Mouse (Mus musculus): ENCODE data around the gene Hcfc2.

DNA sequence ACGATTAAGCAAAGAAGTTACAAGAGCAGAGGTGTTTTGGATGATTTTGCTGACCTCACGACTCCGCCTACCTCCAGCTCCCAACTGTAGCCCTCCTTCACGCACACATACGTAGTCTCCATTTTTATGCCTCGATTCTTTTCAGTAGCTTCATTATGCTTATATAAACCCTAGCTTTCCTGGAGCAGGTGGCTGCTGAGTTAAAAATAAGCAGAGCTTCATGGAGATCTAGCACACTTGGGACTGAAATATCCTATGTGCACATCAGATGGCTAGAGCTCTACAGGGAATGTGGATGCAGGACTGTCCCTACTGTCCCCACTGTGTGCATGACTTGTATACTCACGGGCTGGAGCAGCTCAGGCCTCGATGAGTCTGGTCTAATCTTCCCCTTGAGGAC lies 34.1 kb upstream of the Hcfc2 start:
- TF ChIP-seq CTCF (IDR thresholded peaks at IDR 0.05; ENCODE audit: control insufficient read depth, insufficient read depth, low read length) (no peak), POLR2A (IDR thresholded peaks at IDR 0.05; ENCODE audit: borderline replicate concordance, control insufficient read depth, low read depth, low read length) (no peak)
